Mouse (Mus musculus) hematopoietic multipotent progenitor cell, adult 10-12 weeks (in vitro differentiated cells): Measurements from ENCODE around the gene Slf1. TPM values are rescaled to one million over a fixed set of nuclear protein-coding genes. Genes with fewer than 3 reads are reported as not detected.

Source experiments
- polyA plus RNA-seq: library from polyadenylated mRNA; stranded (reverse); fragments of >175 nt; gene quantifications from 2 replicates; pipeline ENCODE4 v1.2.3, GENCODE M21; 2012; ENCODE audit warnings: low replicate concordance

The Slf1 gene
- polyA plus RNA-seq: 1.0 and 1.8 TPM in 2 replicates

DNA sequence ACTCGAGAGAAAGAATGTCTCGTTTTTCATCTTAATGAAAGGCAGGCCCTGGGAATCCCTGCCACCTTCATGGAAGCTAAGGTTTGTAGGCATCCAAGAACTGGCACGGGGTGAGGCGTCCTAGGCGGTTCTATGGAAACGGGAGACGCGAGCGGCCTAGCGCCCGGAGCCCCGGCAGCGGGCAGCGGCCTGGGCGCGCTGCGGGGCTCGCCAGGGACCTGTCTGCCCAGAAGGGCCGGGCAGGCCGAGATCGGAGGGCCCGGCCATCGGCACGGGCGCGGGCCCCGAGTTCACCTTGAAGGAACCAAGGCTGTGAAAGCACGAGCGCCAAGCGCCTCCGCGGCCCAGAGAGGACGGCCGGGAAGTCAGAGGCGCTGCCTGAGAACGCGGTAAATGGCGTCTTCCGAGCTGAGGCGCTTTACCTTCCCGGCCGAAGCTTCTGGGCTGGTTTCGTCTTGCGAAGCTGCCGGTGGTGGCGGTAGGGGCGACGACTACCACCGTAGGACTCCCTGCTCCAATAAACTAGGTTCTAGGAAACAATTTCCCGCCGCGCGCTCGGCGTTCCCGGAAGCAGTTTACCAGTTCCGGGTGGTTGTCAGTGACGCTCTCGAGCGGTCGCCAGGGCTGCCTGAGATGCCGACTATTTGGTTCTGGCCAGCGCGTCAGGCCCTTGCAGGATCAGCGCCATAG lies at the start of gene Slf1, which contains the start of gene 2210408I21Rik:
Slf1 (minus strand) TSS at position 543 of the 690 bp plus-strand sequence.
2210408I21Rik (plus strand) TSS at position 610 of the 690 bp plus-strand sequence.

Other genes with a start within 250 kb of the Slf1 start
- 0.04 and 0.12 TPM in 2 replicates for gene 2210408I21Rik, start 67 bp upstream of the Slf1 start, polyA plus RNA-seq